Mouse (Mus musculus) liver, embryonic 14.5 days (tissue): Measurements from ENCODE around the gene Dusp7. TPM values are rescaled to one million over a fixed set of nuclear protein-coding genes. Genes with fewer than 3 reads are reported as not detected.

ENCODE experiments used
- ATAC-seq: fragments of 200-750 bp; cut with Nextera tagmentation; 2 replicates; pipeline ENCODE4 v1.8.0; 2017; ENCODE audit warnings: moderate number of reproducible peaks, mild to moderate bottlenecking, moderate library complexity; ENCODE audit not compliant: insufficient read depth
- DNase-seq, 3 experiments: peaks; one replicate each; pipeline ENCODE4 v3.0.0-alpha.2; 2012 to 2013; ENCODE audit warnings: low read depth in 3 of 3, low spot score in 3 of 3
- H3K27ac ChIP-seq: fragments of 300-500 bp; sonication (generic); 2 replicates; pipeline ENCODE4 v1.5.1; 2014; ENCODE audit warnings: moderate library complexity, mild to moderate bottlenecking, control low read depth, inconsistent platforms
- H3K27me3 ChIP-seq: fragments of 300-500 bp; sonication (generic); 2 replicates; pipeline ENCODE4 v1.6.1; 2014; ENCODE audit warnings: mild to moderate bottlenecking, low read length, moderate library complexity; ENCODE audit not compliant: control insufficient read depth, insufficient read depth
- H3K36me3 ChIP-seq: fragments of 300-500 bp; sonication (generic); replicated peaks from 2 replicates; pipeline ENCODE4 v1.6.1; 2014; ENCODE audit warnings: low read depth; ENCODE audit not compliant: control insufficient read depth, insufficient read depth
- H3K4me1 ChIP-seq, 2 experiments: fragments of 200-500 bp in 1 of 2; fragments of 300-500 bp in 1 of 2; sonication (generic) in 1 of 2; replicated peaks; 2 replicates each; pipeline ENCODE4 v1.6.1; 2012 to 2014; ENCODE audit warnings: antibody characterized with exemption in 1 of 2, inconsistent platforms in 1 of 2, low read length in 1 of 2; ENCODE audit not compliant: control insufficient read depth in 2 of 2, insufficient read depth in 2 of 2
- H3K4me2 ChIP-seq: fragments of 300-500 bp; sonication (generic); 2 replicates; pipeline ENCODE4 v1.6.1; 2014; ENCODE audit warnings: low read depth, mild to moderate bottlenecking, control low read depth, moderate library complexity
- H3K4me3 ChIP-seq, 2 experiments: fragments of 200-500 bp in 1 of 2; fragments of 300-500 bp in 1 of 2; sonication (generic) in 1 of 2; 2 replicates each; pipeline ENCODE4 v1.5.1; 2012 to 2014; ENCODE audit warnings: low read depth in 2 of 2, low read length in 2 of 2, mild to moderate bottlenecking in 2 of 2, control low read depth in 1 of 2, inconsistent platforms in 1 of 2, moderate library complexity in 1 of 2; ENCODE audit not compliant: insufficient read depth in 1 of 2
- H3K9ac ChIP-seq: fragments of 300-500 bp; sonication (generic); replicated peaks from 2 replicates; pipeline ENCODE4 v1.6.1; 2014; ENCODE audit warnings: mild to moderate bottlenecking, control low read depth, moderate library complexity
- H3K9me3 ChIP-seq: fragments of 300-500 bp; sonication (generic); 2 replicates; pipeline ENCODE4 v1.6.1; 2016; ENCODE audit warnings: low read length, mixed read lengths; ENCODE audit not compliant: control insufficient read depth
- CTCF ChIP-seq: IDR thresholded peaks from 2 replicates; pipeline ENCODE4 v1.5.1; 2016; ENCODE audit warnings: antibody characterized with exemption, low read depth, control low read depth
- EP300 ChIP-seq: IDR thresholded peaks from 2 replicates; pipeline ENCODE4 v1.6.1; 2016; ENCODE audit warnings: antibody characterized with exemption, low read depth
- WGBS: fragments of 180-500 bp; shearing (Covaris S2); extraction: QIAGEN DNeasy Blood & Tissue Kit; methylation state at CpG from one replicate; pipeline ENCODE4 v1.1.7; 2014; ENCODE audit not compliant: insufficient replicate concordance; 5-methylcytosine and 5-hydroxymethylcytosine counted together
- polyA plus RNA-seq, 2 experiments: library from polyadenylated mRNA; depleted of rRNA in 1 of 2; stranded (reverse) in 1 of 2; unstranded in 1 of 2; fragments of >200 nt; fragmentation: Nextera tagmentation in 1 of 2; extraction: Ambion mirVana in 1 of 2; gene quantifications; 2 replicates each; pipeline versions ENCODE4 v1.2.1 to v1.2.3; 2012 to 2014

Dusp7 gene
- polyA plus RNA-seq, 2 experiments, result 4.4 to 8.2 TPM

DNA sequence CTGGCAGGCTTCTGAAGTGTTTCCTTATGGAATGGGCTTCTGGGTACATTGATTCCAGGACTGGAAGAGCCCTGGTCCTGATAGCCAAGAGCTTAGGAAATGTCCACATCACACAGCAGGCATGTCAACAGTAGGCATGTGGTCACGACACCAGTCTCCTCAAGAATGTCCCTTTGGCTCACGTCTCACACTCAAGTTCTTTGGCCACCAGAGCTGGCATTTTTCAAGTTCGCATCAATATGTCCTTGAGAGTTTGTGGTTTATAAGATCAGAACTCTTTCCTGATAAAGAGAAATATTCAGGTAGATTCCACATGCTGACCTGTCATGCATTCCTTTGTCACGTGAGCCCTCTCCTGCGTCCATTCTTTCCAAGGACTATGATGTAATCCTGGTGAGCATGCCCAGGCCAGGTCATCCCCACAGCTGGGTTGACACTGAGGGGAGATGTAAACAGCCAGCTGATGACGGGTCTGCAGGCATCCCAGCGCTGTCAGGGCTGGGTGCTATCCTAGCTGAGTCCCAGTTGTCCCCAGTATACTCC lies 40.3 kb upstream of the Dusp7 start:
- no peak for DNase-seq
- H3K9ac ChIP-seq, result no peak overlapping the region
- 69% methylated on average over 7 of the region's 7 CpGs for WGBS

DNA sequence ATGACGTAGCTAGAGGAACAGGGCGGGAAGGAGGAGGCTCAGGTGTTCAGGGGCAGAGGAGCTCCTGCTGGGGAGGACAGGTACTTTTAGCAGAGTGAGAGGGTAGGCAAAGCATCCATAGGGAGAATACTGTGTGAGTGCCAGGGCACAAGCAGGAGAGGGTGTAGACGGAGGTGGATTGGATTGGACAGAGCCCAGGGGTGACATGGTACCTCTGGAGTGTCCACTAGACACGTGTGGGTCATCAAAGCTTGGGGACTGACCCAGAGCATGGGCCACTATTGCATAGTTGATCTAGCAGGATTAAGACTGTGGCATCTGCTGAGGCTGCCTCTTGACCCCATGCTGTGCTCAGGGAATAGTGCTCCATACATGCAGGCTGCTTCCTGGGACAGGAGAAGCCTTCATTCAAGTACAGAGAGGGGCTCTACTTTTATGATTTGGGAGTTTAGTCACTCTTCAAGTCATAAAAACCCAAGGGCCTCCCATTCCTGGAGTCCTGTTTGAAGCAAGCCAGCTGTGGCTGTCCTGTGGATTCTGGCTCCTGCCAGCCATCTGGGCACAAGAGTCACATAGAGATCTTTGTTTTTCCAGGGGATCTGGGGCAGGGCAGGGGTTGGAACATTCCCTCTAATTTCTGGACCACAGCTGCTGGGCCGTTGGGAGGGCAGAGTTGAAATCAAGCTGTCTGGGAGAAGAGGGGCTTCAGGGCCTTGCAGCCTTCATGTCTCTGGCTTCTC lies 39.5 kb upstream of the Dusp7 start:
- WGBS, result 67% methylated on average over 5 of the region's 5 CpGs
- Histone ChIP-seq H3K9ac (no peak overlapping the region), H3K4me3 (no peak overlapping the region), H3K4me2 (no peak overlapping the region), H3K36me3 (no peaks in the 10 kb centered on the region), H3K9me3 (no peaks in the 10 kb centered on the region), H3K27ac (no peak overlapping the region), H3K27me3 (no peaks in the 10 kb centered on the region), H3K4me1 (no peaks in the 10 kb centered on the region)
- DNase-seq (no peak), ATAC-seq (no peak)
- TF ChIP-seq CTCF (no peak), EP300 (no peak)

More for the DNA sequence above, 40.3 kb upstream of the Dusp7 start:
- ATAC-seq, result no peak
- no peak for TF ChIP-seq CTCF
- H3K27me3 ChIP-seq, result no peaks in the 10 kb centered on the region
- H3K27ac ChIP-seq, result no peak overlapping the region
- no peaks in the 10 kb centered on the region; a peak in 1 of 4 replicates for H3K4me1 ChIP-seq
- no peak overlapping the region for H3K4me2 ChIP-seq
- H3K9me3 ChIP-seq, result no peaks in the 10 kb centered on the region
- no peaks in the 10 kb centered on the region for H3K36me3 ChIP-seq
- H3K4me3 ChIP-seq, result no peak overlapping the region

DNA sequence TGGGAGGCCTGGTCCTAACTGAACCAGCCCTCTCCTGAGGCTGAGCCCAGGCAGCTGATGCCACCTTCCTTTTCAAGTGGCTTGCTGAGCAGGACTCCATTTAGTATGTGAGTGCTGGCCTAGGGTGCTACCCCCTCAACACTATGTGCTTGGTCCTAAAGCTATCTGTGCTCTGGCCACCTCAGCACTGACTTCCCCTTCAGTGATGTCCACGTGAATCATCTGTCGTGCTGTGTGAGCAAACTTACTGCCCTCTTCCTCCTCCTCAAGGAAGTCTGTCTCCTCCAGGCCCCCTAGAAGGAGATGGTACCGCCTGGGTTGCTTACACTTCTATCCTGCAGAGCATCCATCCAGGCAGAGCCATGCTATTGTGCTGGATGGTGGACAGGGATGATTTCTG lies 35.7 kb upstream of the Dusp7 start:
- Histone ChIP-seq H3K36me3 (no peaks in the 10 kb centered on the region), H3K9me3 (no peaks in the 10 kb centered on the region), H3K9ac (no peak overlapping the region), H3K27ac (no peak overlapping the region), H3K4me2 (no peak overlapping the region), H3K4me1 (no peaks in the 10 kb centered on the region), H3K4me3 (no peak overlapping the region), H3K27me3 (no peaks in the 10 kb centered on the region)
- ATAC-seq (no peak), DNase-seq (no peak)
- TF ChIP-seq CTCF (no peak), EP300 (no peak)
- 37% methylated on average over 3 of the region's 3 CpGs for WGBS

DNA sequence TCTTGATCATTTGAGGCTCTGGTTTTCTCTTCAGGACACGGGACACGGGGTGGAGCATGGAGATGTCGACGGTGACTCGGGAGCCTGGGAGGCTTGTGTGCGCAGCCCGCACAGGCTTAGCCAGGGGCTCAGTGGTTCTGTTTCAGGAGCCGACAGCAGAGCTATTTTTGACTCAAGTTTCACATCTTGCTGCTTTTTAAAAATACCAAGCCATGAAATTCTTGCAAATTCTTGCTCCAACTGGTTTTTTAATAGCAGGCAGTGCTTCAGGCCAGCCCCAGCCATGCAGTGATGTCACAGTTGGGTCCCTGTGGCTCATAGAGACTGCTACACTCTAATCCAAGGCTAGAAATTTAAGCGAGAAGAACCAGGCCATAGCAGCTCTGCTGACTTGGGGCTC lies 30.8 kb upstream of the Dusp7 start:
- H3K4me2 ChIP-seq, result no peak overlapping the region
- ATAC-seq (no peak), DNase-seq (no peak)
- H3K36me3 ChIP-seq, result no peaks in the 10 kb centered on the region
- 83% methylated on average over 9 of the region's 9 CpGs for WGBS
- H3K9me3 ChIP-seq, result no peaks in the 10 kb centered on the region
- H3K9ac ChIP-seq, result no peak overlapping the region
- TF ChIP-seq EP300 (no peak), CTCF (no peak)
- no peak overlapping the region for H3K27ac ChIP-seq
- 0 out of 4 replicates have a peak, but pooled peaks cover 0 to 2% of the 10 kb centered on the region in 2 experiments for H3K4me1 ChIP-seq
- H3K27me3 ChIP-seq, result no peaks in the 10 kb centered on the region
- no peak overlapping the region for H3K4me3 ChIP-seq

DNA sequence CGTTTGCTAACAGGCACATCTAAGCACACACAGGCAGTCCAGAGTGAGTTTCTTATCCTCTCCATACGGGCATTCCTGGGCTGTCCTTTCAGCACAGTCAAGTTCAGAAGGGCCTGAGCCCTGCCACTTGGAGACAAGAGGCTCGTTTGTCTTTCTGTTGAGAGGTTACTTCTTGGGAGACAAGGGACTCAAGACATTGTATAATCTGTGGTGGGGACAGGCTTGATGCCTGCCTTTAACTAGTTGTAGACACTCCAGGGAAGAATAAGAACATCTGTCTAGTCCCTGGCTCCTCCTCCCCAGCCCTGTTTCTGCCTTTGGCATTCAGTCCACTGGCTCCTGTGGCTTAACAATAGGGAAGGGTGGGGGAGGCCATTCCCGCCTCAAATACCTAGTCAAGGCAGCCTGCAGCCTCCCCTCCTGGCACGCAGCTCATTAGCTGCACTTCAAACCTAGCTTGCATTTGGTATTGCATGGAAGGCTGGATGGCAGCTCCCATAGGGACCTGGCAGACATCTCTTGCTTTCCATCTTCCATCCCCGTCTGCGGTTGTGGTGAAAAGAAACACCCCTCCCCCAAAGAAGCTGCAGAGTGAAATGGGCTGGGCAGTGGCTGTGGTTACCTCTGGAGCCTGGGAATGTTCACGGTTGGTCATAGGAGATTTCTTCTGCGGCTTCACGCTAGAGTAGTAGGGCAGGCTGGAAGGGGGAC lies 29.8 kb upstream of the Dusp7 start:
- no peak overlapping the region for H3K27ac ChIP-seq
- H3K4me1 ChIP-seq, result 0 out of 4 replicates have a peak, but pooled peaks cover 0 to 2% of the 10 kb centered on the region in 2 experiments
- H3K4me2 ChIP-seq, result no peak overlapping the region
- 48% methylated on average over 10 of the region's 10 CpGs for WGBS
- DNase-seq, result no peak
- H3K4me3 ChIP-seq, result no peak overlapping the region
- H3K27me3 ChIP-seq, result no peaks in the 10 kb centered on the region
- no peak for ATAC-seq
- H3K9ac ChIP-seq, result no peak overlapping the region
- H3K36me3 ChIP-seq, result no peaks in the 10 kb centered on the region
- H3K9me3 ChIP-seq, result no peaks in the 10 kb centered on the region
- TF ChIP-seq CTCF (no peak), EP300 (no peak)
